Mouse (Mus musculus) embryonic facial prominence, embryonic 15.5 days (tissue): Measurements from ENCODE around the gene Ccdc73. TPM values are rescaled to one million over a fixed set of nuclear protein-coding genes. Genes with fewer than 3 reads are reported as not detected.
"Not testable (repeated sequence)": the region's sequence is repeated elsewhere in the genome, so short reads cannot be mapped to it uniquely, and the experiment has no call there.

Experiments used
- ATAC-seq: fragments of 200-750 bp; cut with Nextera tagmentation; 2 replicates; pipeline ENCODE4 v1.8.0; 2017; ENCODE audit warnings: low read depth, moderate TSS enrichment; ENCODE audit not compliant: insufficient number of reproducible peaks, low FRiP score, low TSS enrichment
- H3K27ac ChIP-seq: fragments of 300-500 bp; sonication (generic); replicated peaks from 2 replicates; pipeline ENCODE4 v1.5.1; 2015; ENCODE audit warnings: mild to moderate bottlenecking, inconsistent platforms
- H3K27me3 ChIP-seq: fragments of 300-500 bp; sonication (generic); 2 replicates; pipeline ENCODE4 v1.6.1; 2015; ENCODE audit warnings: inconsistent platforms
- H3K36me3 ChIP-seq: fragments of 300-500 bp; sonication (generic); 2 replicates; pipeline ENCODE4 v1.6.1; 2015; ENCODE audit warnings: mild to moderate bottlenecking, inconsistent platforms
- H3K4me1 ChIP-seq: fragments of 300-500 bp; sonication (generic); 2 replicates; pipeline ENCODE4 v1.6.1; 2015; ENCODE audit warnings: inconsistent platforms
- H3K4me2 ChIP-seq: fragments of 300-500 bp; sonication (generic); replicated peaks from 2 replicates; pipeline ENCODE4 v1.6.1; 2015; ENCODE audit warnings: mild to moderate bottlenecking, inconsistent platforms
- H3K4me3 ChIP-seq: fragments of 300-500 bp; sonication (generic); replicated peaks from 2 replicates; pipeline ENCODE4 v1.5.1; 2015; ENCODE audit warnings: mild to moderate bottlenecking, inconsistent platforms
- H3K9ac ChIP-seq: fragments of 300-500 bp; sonication (generic); 2 replicates; pipeline ENCODE4 v1.6.1; 2015; ENCODE audit warnings: inconsistent platforms
- H3K9me3 ChIP-seq: fragments of 300-500 bp; sonication (generic); replicated peaks from 2 replicates; pipeline ENCODE4 v1.6.1; 2016; ENCODE audit warnings: inconsistent platforms
- WGBS: fragments of 180-500 bp; shearing (Covaris S2); methylation state at CpG from one replicate; pipeline ENCODE4 v1.1.7; 2015; 5-methylcytosine and 5-hydroxymethylcytosine counted together
- polyA plus RNA-seq: library from polyadenylated mRNA; unstranded; fragments of >200 nt; fragmentation: Nextera tagmentation; extraction: Ambion mirVana; gene quantifications from 2 replicates; pipeline ENCODE4 v1.2.1, GENCODE M21; 2015

Ccdc73 gene
- polyA plus RNA-seq, 1 experiment from 2014 or later: 5.4 TPM

DNA sequence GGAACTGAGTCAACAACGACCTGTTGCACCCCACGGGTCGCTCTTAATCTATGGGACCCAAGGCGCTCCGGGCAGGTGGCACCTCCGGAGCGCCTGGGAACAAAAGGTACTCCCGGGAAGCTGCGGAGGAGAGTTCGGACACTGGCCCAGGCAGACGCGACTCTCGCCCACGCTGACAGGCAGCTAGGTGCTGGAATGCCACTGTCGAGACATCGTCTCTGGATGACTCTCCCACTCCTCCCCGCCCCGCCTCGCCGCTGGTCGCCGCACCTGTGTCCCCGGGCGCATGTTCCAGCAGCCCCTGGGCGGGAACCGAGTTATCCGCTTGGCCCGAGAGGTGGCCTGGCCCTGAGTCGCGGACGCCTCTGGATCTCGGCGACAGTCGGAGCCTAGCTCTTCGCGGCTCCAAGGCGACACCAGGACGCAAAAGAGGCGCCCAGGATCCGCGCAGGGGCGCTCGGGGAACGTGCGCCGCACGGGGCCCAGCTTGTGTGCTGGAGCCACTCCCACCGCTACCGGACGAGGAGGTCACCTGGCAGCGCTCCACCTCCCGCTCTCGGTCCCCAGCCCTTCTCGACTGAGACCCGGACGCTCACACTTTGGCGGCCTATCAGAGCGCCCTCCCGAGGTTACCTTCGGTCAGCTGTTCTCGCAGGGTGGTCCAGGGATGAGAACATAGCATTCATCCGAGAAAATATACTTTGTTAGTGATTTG, 18.2 kb upstream of the Ccdc73 start, which contains the start of gene Prrg4:
Gene Prrg4 (minus strand): TSS at position 601 of the 715 bp plus-strand sequence.
- peaks cover 15% of the 10 kb centered on the region for H3K4me1 ChIP-seq
- peak within 1 kb of the TSS; percentile 97 for H3K4me2 ChIP-seq
- H3K4me3 ChIP-seq: peak within 1 kb of the TSS; percentile 59
- peak; percentile 58 for ATAC-seq
- H3K27me3 ChIP-seq: peaks cover 6% of the 10 kb centered on the region; the same call in 1 of the 2 replicates
- 0 out of 2 replicates have a peak within 1 kb of the TSS, but pooled peaks have one; percentile 39 for H3K27ac ChIP-seq
- WGBS: 1% methylated on average over 62 of the region's 62 CpGs
- peak within 1 kb of the TSS; percentile 21; the same call in 1 of the 2 replicates for H3K9ac ChIP-seq
- no peaks in the 10 kb centered on the region for H3K36me3 ChIP-seq
- H3K9me3 ChIP-seq: no peaks in the 10 kb centered on the region

- Histone ChIP-seq H3K4me3 (peak overlapping the region; percentile 59), H3K4me2 (peak overlapping the region; percentile 97), H3K9me3 (no peaks in the 10 kb centered on the region), H3K9ac (no peak overlapping the region), H3K27ac (no peak overlapping the region), H3K4me1 (peaks cover 15% of the 10 kb centered on the region), H3K27me3 (peaks cover 6% of the 10 kb centered on the region; the same call in 1 of the 2 replicates), H3K36me3 (no peaks in the 10 kb centered on the region)
- WGBS: 53% methylated on average over 3 of the region's 3 CpGs
- ATAC-seq: no peak
Measured at GRCm38 (mm10) chr2:104849991-104850359, 17.6 kb upstream of the Ccdc73 start.

DNA sequence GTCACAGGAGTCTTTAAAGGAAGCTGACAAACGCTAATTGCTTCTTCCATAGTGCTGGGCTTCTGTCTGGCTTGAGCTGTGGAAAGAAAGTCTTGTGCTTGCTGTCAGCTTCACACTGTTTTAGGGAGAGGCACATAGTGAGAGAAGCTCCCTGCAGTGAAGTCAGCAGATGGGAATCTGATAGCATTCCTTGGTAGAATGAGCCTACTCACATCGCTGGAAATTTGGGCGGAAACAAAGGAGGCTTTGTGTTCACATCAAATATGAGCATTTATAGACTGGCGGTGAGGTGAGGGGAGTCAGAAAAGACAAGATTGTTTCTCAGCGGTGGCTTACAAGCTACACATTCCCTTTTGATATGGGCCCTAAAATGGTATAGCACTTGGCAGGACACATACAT, 15.9 kb upstream of the Ccdc73 start:
- Histone ChIP-seq H3K9me3 (no peaks in the 10 kb centered on the region), H3K4me3 (no peak overlapping the region), H3K4me2 (no peak overlapping the region), H3K4me1 (peaks cover 15% of the 10 kb centered on the region), H3K27ac (no peak overlapping the region), H3K9ac (no peak overlapping the region), H3K36me3 (no peaks in the 10 kb centered on the region), H3K27me3 (peaks cover 6% of the 10 kb centered on the region; the same call in 1 of the 2 replicates)
- WGBS: 20% methylated on average over 5 of the region's 5 CpGs
- no peak for ATAC-seq

- Histone ChIP-seq H3K4me1 (peaks cover 11% of the 10 kb centered on the region), H3K9me3 (no peaks in the 10 kb centered on the region), H3K36me3 (no peaks in the 10 kb centered on the region), H3K27me3 (peaks cover 6% of the 10 kb centered on the region; the same call in 1 of the 2 replicates), H3K4me2 (no peak overlapping the region), H3K4me3 (no peak overlapping the region), H3K27ac (no peak overlapping the region), H3K9ac (no peak overlapping the region)
- 84% methylated on average over 7 of the region's 7 CpGs for WGBS
- ATAC-seq: no peak
Measured at GRCm38 (mm10) chr2:104852546-104852945, 15.1 kb upstream of the Ccdc73 start.

DNA sequence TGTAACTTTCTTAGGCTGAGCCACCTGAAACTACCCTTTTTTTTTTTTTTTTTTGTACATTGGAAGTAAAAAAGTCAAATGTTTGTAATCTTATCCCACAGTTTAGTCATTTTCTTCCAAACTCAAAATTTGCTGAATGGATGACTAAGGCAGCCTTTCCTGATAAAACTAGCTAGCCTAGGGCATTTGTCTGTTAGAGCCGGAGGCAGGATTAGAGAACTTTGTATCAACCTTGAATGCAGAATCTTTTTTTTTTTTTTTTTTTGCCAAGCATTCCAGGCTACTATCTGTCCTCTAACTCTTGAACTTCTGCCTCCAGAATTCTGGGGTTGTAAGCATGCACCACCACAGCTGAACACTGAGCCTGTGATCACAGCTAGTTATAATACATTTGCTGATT, 12.8 kb upstream of the Ccdc73 start:
- H3K9me3 ChIP-seq: no peaks in the 10 kb centered on the region
- no peak for ATAC-seq
- peaks cover 6% of the 10 kb centered on the region; the same call in 1 of the 2 replicates for H3K27me3 ChIP-seq
- no peak overlapping the region for H3K4me3 ChIP-seq
- H3K4me2 ChIP-seq: no peak overlapping the region
- peaks cover under 1% of the 10 kb centered on the region; the same call in 1 of the 2 replicates for H3K4me1 ChIP-seq
- no peak overlapping the region for H3K27ac ChIP-seq
- no peaks in the 10 kb centered on the region for H3K36me3 ChIP-seq
- WGBS: 59% methylated on average over 1 of the region's 1 CpGs
- H3K9ac ChIP-seq: no peak overlapping the region

- H3K9me3 ChIP-seq: no peaks in the 10 kb centered on the region
- no peak overlapping the region for H3K27ac ChIP-seq
- no peak overlapping the region for H3K4me3 ChIP-seq
- no peak overlapping the region for H3K4me2 ChIP-seq
- peaks cover 3% of the 10 kb centered on the region; the same call in 1 of the 2 replicates for H3K27me3 ChIP-seq
- no peak overlapping the region for H3K9ac ChIP-seq
- H3K36me3 ChIP-seq: no peaks in the 10 kb centered on the region
- ATAC-seq: no peak
- WGBS: 33% methylated on average over 3 of the region's 3 CpGs
- H3K4me1 ChIP-seq: no peaks in the 10 kb centered on the region
Measured at GRCm38 (mm10) chr2:104855732-104856131, 11.9 kb upstream of the Ccdc73 start.

- Histone ChIP-seq H3K4me2 (no peak overlapping the region), H3K27ac (no peak overlapping the region), H3K9me3 (no peaks in the 10 kb centered on the region), H3K9ac (no peak overlapping the region), H3K27me3 (no peaks in the 10 kb centered on the region), H3K4me3 (no peak overlapping the region), H3K4me1 (no peaks in the 10 kb centered on the region), H3K36me3 (no peaks in the 10 kb centered on the region)
- WGBS: 53% methylated on average over 1 of the region's 1 CpGs
- ATAC-seq: no peak
Measured at GRCm38 (mm10) chr2:104856218-104856617, 11.4 kb upstream of the Ccdc73 start.

GRCm38 (mm10) chr2:104858083-104858482, 9.5 kb upstream of the Ccdc73 start:
- H3K4me2 ChIP-seq, H3K36me3 ChIP-seq, H3K4me3 ChIP-seq, H3K9me3 ChIP-seq, H3K27me3 ChIP-seq, H3K9ac ChIP-seq, H3K4me1 ChIP-seq, ATAC-seq, H3K27ac ChIP-seq: not testable (repeated sequence)
- WGBS: 92% methylated on average over 3 of the region's 3 CpGs

DNA sequence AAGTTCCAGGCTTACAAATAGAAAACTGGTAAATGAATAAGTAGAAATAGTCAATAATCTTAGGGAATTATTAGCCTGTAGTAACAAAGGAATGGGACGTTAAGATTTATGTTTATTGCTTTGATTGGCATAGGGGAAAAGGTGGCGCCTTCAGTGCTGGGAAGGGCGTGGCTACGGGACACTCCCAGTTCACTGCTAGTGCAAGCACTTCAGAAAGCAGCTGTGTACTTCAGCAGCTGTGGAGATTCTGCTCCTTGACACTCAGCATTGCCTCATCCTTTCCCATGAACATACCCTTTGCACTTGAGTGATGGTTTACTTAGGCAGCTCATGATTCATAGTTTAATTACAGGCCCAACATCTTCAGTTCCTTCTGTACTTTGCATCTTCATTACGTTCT, 8.5 kb upstream of the Ccdc73 start:
- H3K4me2 ChIP-seq: no peak overlapping the region
- ATAC-seq: peak; percentile 67; the same call in 1 of the 2 replicates
- H3K4me1 ChIP-seq: no peaks in the 10 kb centered on the region
- no peaks in the 10 kb centered on the region for H3K36me3 ChIP-seq
- no peak overlapping the region for H3K27ac ChIP-seq
- no peaks in the 10 kb centered on the region for H3K9me3 ChIP-seq
- H3K4me3 ChIP-seq: no peak overlapping the region
- WGBS: 65% methylated on average over 5 of the region's 5 CpGs
- no peak overlapping the region for H3K9ac ChIP-seq
- H3K27me3 ChIP-seq: no peaks in the 10 kb centered on the region

GRCm38 (mm10) chr2:104860426-104860825, 7.2 kb upstream of the Ccdc73 start:
- no peaks in the 10 kb centered on the region for H3K36me3 ChIP-seq
- H3K9me3 ChIP-seq: no peaks in the 10 kb centered on the region
- H3K27ac ChIP-seq: no peak overlapping the region
- no peak overlapping the region for H3K4me3 ChIP-seq
- ATAC-seq: no peak
- H3K4me2 ChIP-seq: no peak overlapping the region
- no peak overlapping the region for H3K9ac ChIP-seq
- H3K27me3 ChIP-seq: no peaks in the 10 kb centered on the region
- 76% methylated on average over 10 of the region's 10 CpGs for WGBS
- no peaks in the 10 kb centered on the region for H3K4me1 ChIP-seq

DNA sequence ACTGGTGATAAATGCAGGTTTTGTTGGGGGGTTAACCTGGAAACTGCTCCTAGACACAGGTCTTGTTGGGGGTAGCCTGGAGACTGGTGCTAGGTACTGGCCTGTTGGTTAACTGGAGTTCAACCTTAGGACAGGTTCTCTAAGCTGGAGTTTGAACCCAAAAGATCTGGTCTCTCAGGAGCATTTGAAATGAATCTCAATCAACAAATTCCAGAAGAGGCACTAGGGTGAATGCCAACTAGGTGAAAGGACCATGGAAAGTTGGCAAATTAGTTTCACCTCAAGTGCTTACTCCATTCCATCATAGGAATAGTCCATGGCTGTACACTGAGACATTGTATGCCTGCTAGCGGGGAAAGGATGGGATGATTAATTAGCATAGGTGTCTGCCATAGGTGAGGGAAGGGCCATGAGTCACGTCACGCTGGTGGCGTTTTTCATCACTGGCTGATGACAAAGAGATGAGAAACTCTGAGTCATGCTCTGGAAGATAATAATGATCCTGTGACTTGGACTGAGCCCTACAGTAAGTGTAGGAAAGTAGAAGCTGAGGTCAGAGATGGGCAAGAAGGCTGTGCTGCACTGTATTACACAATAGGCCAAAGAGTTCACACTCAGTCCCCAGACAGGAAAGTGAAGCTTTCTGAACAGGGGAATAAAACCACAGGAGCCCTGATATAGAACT, 3.3 kb upstream of the Ccdc73 start:
- ATAC-seq: no peak
- Histone ChIP-seq H3K27ac (no peak overlapping the region), H3K9ac (no peak overlapping the region), H3K9me3 (no peaks in the 10 kb centered on the region), H3K36me3 (no peaks in the 10 kb centered on the region), H3K4me2 (no peak overlapping the region), H3K4me3 (no peak overlapping the region), H3K4me1 (no peaks in the 10 kb centered on the region), H3K27me3 (no peaks in the 10 kb centered on the region)
- 78% methylated on average over 4 of the region's 4 CpGs for WGBS
